Mouse (Mus musculus) limb, embryonic 11.5 days (tissue): Measurements from ENCODE around the gene Dzip3. TPM values are rescaled to one million over a fixed set of nuclear protein-coding genes. Genes with fewer than 3 reads are reported as not detected.
A peak's percentile ranks its signal among the peaks of the same experiment; 100 is the strongest.

Experiments used
- ATAC-seq: fragments of 200-750 bp; cut with Nextera tagmentation; 2 replicates; pipeline ENCODE4 v1.8.0; 2017; ENCODE audit warnings: low read depth; ENCODE audit not compliant: insufficient number of reproducible peaks, low FRiP score, low TSS enrichment
- DNase-seq: peaks from one replicate; pipeline ENCODE4 v3.0.0-alpha.2; 2015; ENCODE audit warnings: low spot score
- H3K27ac ChIP-seq: fragments of 300-500 bp; sonication (generic); replicated peaks from 2 replicates; pipeline ENCODE4 v1.5.1; 2014; ENCODE audit warnings: low read depth, mild to moderate bottlenecking, low read length
- H3K27me3 ChIP-seq: fragments of 300-500 bp; sonication (generic); 2 replicates; pipeline ENCODE4 v1.6.1; 2014; ENCODE audit warnings: mild to moderate bottlenecking, low read length, mixed read lengths; ENCODE audit not compliant: control insufficient read depth, insufficient read depth
- H3K36me3 ChIP-seq: fragments of 300-500 bp; sonication (generic); 2 replicates; pipeline ENCODE4 v1.6.1; 2014; ENCODE audit warnings: mild to moderate bottlenecking, low read length, moderate library complexity, mixed read lengths; ENCODE audit not compliant: control insufficient read depth, insufficient read depth
- H3K4me1 ChIP-seq: fragments of 300-500 bp; sonication (generic); 2 replicates; pipeline ENCODE4 v1.6.1; 2014; ENCODE audit warnings: low read length, mixed read lengths; ENCODE audit not compliant: control insufficient read depth, insufficient read depth
- H3K4me2 ChIP-seq: fragments of 300-500 bp; sonication (generic); 2 replicates; pipeline ENCODE4 v1.6.1; 2014; ENCODE audit warnings: low read depth, mild to moderate bottlenecking, moderate library complexity; ENCODE audit not compliant: severe bottlenecking
- H3K4me3 ChIP-seq: fragments of 300-500 bp; sonication (generic); 2 replicates; pipeline ENCODE4 v1.5.1; 2014; ENCODE audit warnings: low read depth, low read length
- H3K9ac ChIP-seq: fragments of 300-500 bp; sonication (generic); 2 replicates; pipeline ENCODE4 v1.6.1; 2014; ENCODE audit warnings: mild to moderate bottlenecking, low read length
- H3K9me3 ChIP-seq: fragments of 300-500 bp; sonication (generic); 2 replicates; pipeline ENCODE4 v1.6.1; 2016; ENCODE audit warnings: low read length; ENCODE audit not compliant: control insufficient read depth
- WGBS: fragments of 180-500 bp; shearing (Covaris S2); extraction: QIAGEN DNeasy Blood & Tissue Kit; methylation state at CpG from one replicate; pipeline ENCODE4 v1.1.7; 2014; 5-methylcytosine and 5-hydroxymethylcytosine counted together
- polyA plus RNA-seq: library from polyadenylated mRNA; unstranded; fragments of >200 nt; fragmentation: Nextera tagmentation; extraction: Ambion mirVana; gene quantifications from 2 replicates; pipeline ENCODE4 v1.2.1, GENCODE M21; 2014

The Dzip3 gene
- polyA plus RNA-seq = 49.8 and 53.5 TPM in 2 replicates

GRCm38 (mm10) chr16:48993559-48994342 lies at the start of gene Dzip3, which contains the start of gene Cip2a:
TSS of gene Dzip3 (minus strand) at chr16:48994165.
TSS of gene Cip2a (plus strand) at chr16:48994185.
- DNase-seq (peak; percentile 95), ATAC-seq (peak; percentile 98)
- no peaks in the 10 kb centered on the region for H3K36me3 ChIP-seq
- H3K4me2 ChIP-seq = peak within 1 kb of the TSS; percentile 62
- H3K9me3 ChIP-seq = no peaks in the 10 kb centered on the region
- H3K4me1 ChIP-seq = peaks cover 4% of the 10 kb centered on the region; the same call in 1 of the 2 replicates
- peak within 1 kb of the TSS; percentile 91 for H3K27ac ChIP-seq
- no peaks in the 10 kb centered on the region for H3K27me3 ChIP-seq
- H3K4me3 ChIP-seq = peak within 1 kb of the TSS; percentile 83
- H3K9ac ChIP-seq = peak within 1 kb of the TSS; percentile 98
- WGBS = under 1% methylated on average over 63 of the region's 74 CpGs

GRCm38 (mm10) chr16:49040554-49041221 lies 46.7 kb upstream of the Dzip3 start:
- Histone ChIP-seq H3K27me3 (no peaks in the 10 kb centered on the region), H3K9ac (no peak overlapping the region), H3K4me3 (no peak overlapping the region), H3K27ac (no peak overlapping the region), H3K4me1 (no peaks in the 10 kb centered on the region), H3K9me3 (no peaks in the 10 kb centered on the region), H3K4me2 (no peak overlapping the region), H3K36me3 (no peaks in the 10 kb centered on the region)
- WGBS = 85% methylated on average over 3 of the region's 3 CpGs
- ATAC-seq (no peak), DNase-seq (no peak)

- ATAC-seq (no peak), DNase-seq (no peak)
- Histone ChIP-seq H3K27me3 (no peaks in the 10 kb centered on the region), H3K9ac (no peak overlapping the region), H3K4me2 (no peak overlapping the region), H3K27ac (no peak overlapping the region), H3K36me3 (no peaks in the 10 kb centered on the region), H3K4me3 (no peak overlapping the region), H3K9me3 (no peaks in the 10 kb centered on the region), H3K4me1 (no peaks in the 10 kb centered on the region)
- 84% methylated on average over 4 of the region's 4 CpGs for WGBS
Observed at GRCm38 (mm10) chr16:49037771-49038170, 43.8 kb upstream of the Dzip3 start.

GRCm38 (mm10) chr16:49035852-49036251 lies 41.9 kb upstream of the Dzip3 start:
- no peak for ATAC-seq
- Histone ChIP-seq H3K9ac (no peak overlapping the region), H3K4me1 (no peaks in the 10 kb centered on the region), H3K4me3 (no peak overlapping the region), H3K27ac (no peak overlapping the region), H3K4me2 (no peak overlapping the region), H3K27me3 (no peaks in the 10 kb centered on the region), H3K36me3 (no peaks in the 10 kb centered on the region), H3K9me3 (no peaks in the 10 kb centered on the region)
- WGBS = 72% methylated on average over 4 of the region's 4 CpGs
- no peak for DNase-seq

- DNase-seq (no peak), ATAC-seq (no peak)
- Histone ChIP-seq H3K4me1 (no peaks in the 10 kb centered on the region), H3K9me3 (no peaks in the 10 kb centered on the region), H3K36me3 (no peaks in the 10 kb centered on the region; the same call in 1 of the 2 replicates), H3K4me3 (no peak overlapping the region), H3K27me3 (no peaks in the 10 kb centered on the region), H3K9ac (no peak overlapping the region), H3K27ac (no peak overlapping the region), H3K4me2 (no peak overlapping the region)
- 88% methylated on average over 5 of the region's 5 CpGs for WGBS
Observed at GRCm38 (mm10) chr16:49016620-49017332, 22.8 kb upstream of the Dzip3 start.

- Histone ChIP-seq H3K9ac (no peak overlapping the region), H3K4me3 (no peak overlapping the region), H3K27me3 (no peaks in the 10 kb centered on the region), H3K4me2 (no peak overlapping the region), H3K9me3 (no peaks in the 10 kb centered on the region), H3K4me1 (no peaks in the 10 kb centered on the region), H3K27ac (no peak overlapping the region), H3K36me3 (peaks cover 8% of the 10 kb centered on the region; the same call in 1 of the 2 replicates)
- no peak for DNase-seq
- WGBS = 92% methylated on average over 5 of the region's 5 CpGs
- no peak for ATAC-seq
Observed at GRCm38 (mm10) chr16:49004151-49004550, 10.2 kb upstream of the Dzip3 start.

- Histone ChIP-seq H3K4me3 (peak overlapping the region; percentile 83), H3K4me2 (peak overlapping the region; percentile 62), H3K4me1 (peaks cover 4% of the 10 kb centered on the region; the same call in 1 of the 2 replicates), H3K27me3 (no peaks in the 10 kb centered on the region), H3K27ac (0 out of 2 replicates have a peak overlapping the region, but pooled peaks have one; percentile 14), H3K9me3 (no peaks in the 10 kb centered on the region), H3K9ac (peak overlapping the region; percentile 73), H3K36me3 (no peaks in the 10 kb centered on the region)
- ATAC-seq (peak; percentile 71), DNase-seq (no peak)
- WGBS = 0% methylated on average over 18 of the region's 18 CpGs
Observed at GRCm38 (mm10) chr16:48994343-48994693, 353 bp upstream of the Dzip3 start.

- Histone ChIP-seq H3K4me1 (peaks cover 4% of the 10 kb centered on the region; the same call in 1 of the 2 replicates), H3K27ac (peak overlapping the region; percentile 91), H3K4me2 (peak overlapping the region; percentile 43), H3K36me3 (no peaks in the 10 kb centered on the region), H3K9me3 (no peaks in the 10 kb centered on the region), H3K27me3 (no peaks in the 10 kb centered on the region), H3K4me3 (peak overlapping the region; percentile 83), H3K9ac (peak overlapping the region; percentile 98)
- ATAC-seq = no peak
- DNase-seq = no peak
- WGBS = 5% methylated on average over 9 of the region's 9 CpGs
Observed at GRCm38 (mm10) chr16:48993231-48993558, 770 bp downstream of the Dzip3 start.
